Mouse (Mus musculus) lung, embryonic 14.5 days (tissue): Measurements from ENCODE around the gene Fut8. TPM values are rescaled to one million over a fixed set of nuclear protein-coding genes. Genes with fewer than 3 reads are reported as not detected.

Experiments
- ATAC-seq: fragments of 200-750 bp; cut with Nextera tagmentation; 2 replicates; pipeline ENCODE4 v1.8.0; 2017; ENCODE audit warnings: mild to moderate bottlenecking, moderate TSS enrichment, moderate library complexity; ENCODE audit not compliant: insufficient read depth
- DNase-seq: peaks from one replicate; pipeline ENCODE4 v3.0.0-alpha.2; 2015
- H3K27ac ChIP-seq: fragments of 300-500 bp; sonication (generic); 2 replicates; pipeline ENCODE4 v1.5.1; 2014; ENCODE audit warnings: low read depth, mild to moderate bottlenecking, moderate library complexity
- H3K27me3 ChIP-seq: fragments of 300-500 bp; sonication (generic); 2 replicates; pipeline ENCODE4 v1.6.1; 2014; ENCODE audit warnings: low read length, control low read depth; ENCODE audit not compliant: insufficient read depth
- H3K36me3 ChIP-seq: fragments of 300-500 bp; sonication (generic); 2 replicates; pipeline ENCODE4 v1.6.1; 2014; ENCODE audit warnings: control low read depth; ENCODE audit not compliant: insufficient read depth
- H3K4me1 ChIP-seq: fragments of 300-500 bp; sonication (generic); 2 replicates; pipeline ENCODE4 v1.6.1; 2014; ENCODE audit warnings: antibody characterized with exemption, control low read depth; ENCODE audit not compliant: insufficient read depth
- H3K4me2 ChIP-seq: fragments of 300-500 bp; sonication (generic); 2 replicates; pipeline ENCODE4 v1.6.1; 2014; ENCODE audit warnings: mild to moderate bottlenecking
- H3K4me3 ChIP-seq: fragments of 300-500 bp; sonication (generic); 2 replicates; pipeline ENCODE4 v1.5.1; 2014; ENCODE audit warnings: low read depth, low read length
- H3K9ac ChIP-seq: fragments of 300-500 bp; sonication (generic); 2 replicates; pipeline ENCODE4 v1.6.1; 2014
- H3K9me3 ChIP-seq: fragments of 300-500 bp; sonication (generic); 2 replicates; pipeline ENCODE4 v1.6.1; 2016; ENCODE audit warnings: low read depth, low read length, control low read depth
- CTCF ChIP-seq: IDR thresholded peaks from 2 replicates; pipeline ENCODE4 v1.5.1; 2016; ENCODE audit warnings: antibody characterized with exemption, low read depth
- WGBS: fragments of 180-500 bp; shearing (Covaris S2); extraction: QIAGEN DNeasy Blood & Tissue Kit; methylation state at CpG from one replicate; pipeline ENCODE4 v1.1.7; 2014; 5-methylcytosine and 5-hydroxymethylcytosine counted together
- polyA plus RNA-seq: library from polyadenylated mRNA; unstranded; fragments of >200 nt; fragmentation: Nextera tagmentation; extraction: Ambion mirVana; gene quantifications from 2 replicates; pipeline ENCODE4 v1.2.1, GENCODE M21; 2014

The Fut8 gene
- polyA plus RNA-seq, 1 experiment from 2014 or later: 29.4 TPM

DNA sequence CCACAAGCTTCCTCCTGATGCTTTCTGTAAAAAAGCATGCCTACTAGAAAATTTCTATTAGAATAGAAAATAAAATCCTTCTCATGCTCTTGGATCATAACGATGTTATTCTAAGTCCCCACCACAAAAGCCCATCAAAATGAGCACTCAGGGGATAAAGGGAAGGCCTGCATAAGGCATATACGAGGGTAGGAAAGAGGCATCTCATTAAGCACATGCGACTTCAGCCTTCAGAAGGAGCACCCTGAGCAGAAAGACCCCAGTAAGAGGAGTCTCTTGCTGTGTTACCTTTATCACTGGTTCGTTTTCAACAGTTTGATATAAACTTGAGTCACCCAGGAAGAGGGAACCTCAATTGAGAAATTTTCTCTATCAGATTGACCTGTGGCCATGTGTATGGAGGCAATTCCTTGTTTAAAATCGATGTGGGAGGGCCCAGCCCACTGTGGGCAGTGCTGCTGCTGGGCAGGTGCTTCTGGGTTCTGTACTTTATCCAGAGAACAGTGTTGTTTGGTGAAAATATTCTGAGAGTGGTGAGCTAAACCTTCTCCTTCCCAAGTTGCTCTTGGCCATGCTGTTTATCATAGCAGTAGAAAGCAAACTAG is 29.2 kb upstream of the Fut8 start:
- 73% methylated on average over 5 of the region's 5 CpGs for WGBS

DNA sequence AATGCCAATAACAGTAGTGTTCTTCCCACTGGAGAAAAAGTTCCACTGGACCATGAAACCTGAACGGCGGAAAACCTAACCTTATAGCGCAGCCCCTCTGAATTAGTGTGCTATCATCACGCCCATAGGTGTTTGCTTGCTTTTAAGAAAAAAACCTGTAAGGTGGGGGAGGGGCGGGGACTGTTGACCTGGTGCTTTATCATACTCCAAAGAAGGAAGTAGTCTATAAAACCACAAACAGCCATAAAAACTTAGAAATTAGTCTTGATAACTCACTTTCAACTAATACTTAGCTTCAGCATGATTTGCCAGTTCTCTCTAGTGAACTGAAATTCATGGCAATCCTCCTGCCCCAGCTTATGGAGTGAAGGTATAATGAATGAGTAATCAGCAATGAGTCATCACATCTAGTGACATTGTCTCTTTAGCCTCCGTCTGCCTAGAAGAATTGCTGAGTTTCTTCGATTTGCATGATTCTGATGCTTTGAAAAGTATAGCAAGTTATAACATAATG is 26.2 kb upstream of the Fut8 start:
- Histone ChIP-seq H3K36me3 (no peaks in the 10 kb centered on the region), H3K9ac (no peak overlapping the region), H3K9me3 (no peaks in the 10 kb centered on the region), H3K27me3 (no peaks in the 10 kb centered on the region), H3K4me1 (no peaks in the 10 kb centered on the region), H3K4me3 (no peak overlapping the region), H3K27ac (no peak overlapping the region), H3K4me2 (no peak overlapping the region)
- DNase-seq (no peak), ATAC-seq (no peak)
- TF ChIP-seq CTCF: no peak
- WGBS: 81% methylated on average over 7 of the region's 7 CpGs

More for the DNA sequence above, 29.2 kb upstream of the Fut8 start:
- Histone ChIP-seq H3K4me1 (no peaks in the 10 kb centered on the region), H3K9ac (no peak overlapping the region), H3K36me3 (no peaks in the 10 kb centered on the region), H3K27ac (no peak overlapping the region), H3K27me3 (no peaks in the 10 kb centered on the region), H3K4me3 (no peak overlapping the region), H3K9me3 (no peaks in the 10 kb centered on the region), H3K4me2 (no peak overlapping the region)
- DNase-seq (no peak), ATAC-seq (no peak)
- TF ChIP-seq CTCF: no peak

DNA sequence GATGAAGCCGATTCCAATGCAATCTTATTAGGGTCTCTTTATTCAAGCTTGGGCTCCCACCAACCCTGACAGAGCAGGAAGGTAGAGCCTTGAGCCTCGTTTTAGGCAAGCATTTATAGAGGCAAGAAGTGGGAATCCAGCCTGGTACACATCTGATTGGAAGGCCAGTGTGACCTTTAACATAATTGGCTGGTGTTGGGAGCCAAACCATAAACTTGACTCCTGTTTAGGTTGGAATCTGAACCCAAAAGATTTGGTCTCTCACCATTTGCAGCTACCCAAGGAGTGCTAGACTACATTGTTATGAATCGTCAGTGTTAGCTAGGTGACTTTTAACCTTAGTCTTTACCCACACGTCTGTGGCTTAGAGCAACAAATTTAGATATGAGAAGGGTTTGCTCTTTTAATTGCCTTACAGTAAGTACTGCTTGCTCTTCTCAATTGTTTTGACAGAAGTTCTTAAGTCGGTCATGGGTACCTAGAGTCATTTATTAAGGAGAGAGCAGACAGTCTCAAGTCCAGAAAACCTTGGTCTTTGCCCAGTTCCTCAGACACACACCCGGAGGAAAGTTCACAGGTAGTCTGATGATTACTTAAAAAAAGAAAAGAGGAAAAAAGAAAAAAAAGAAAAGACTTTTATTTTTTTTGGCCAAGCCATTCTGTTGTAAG is 23.9 kb upstream of the Fut8 start:
- no peak for ATAC-seq
- 55% methylated on average over 6 of the region's 6 CpGs for WGBS

DNA sequence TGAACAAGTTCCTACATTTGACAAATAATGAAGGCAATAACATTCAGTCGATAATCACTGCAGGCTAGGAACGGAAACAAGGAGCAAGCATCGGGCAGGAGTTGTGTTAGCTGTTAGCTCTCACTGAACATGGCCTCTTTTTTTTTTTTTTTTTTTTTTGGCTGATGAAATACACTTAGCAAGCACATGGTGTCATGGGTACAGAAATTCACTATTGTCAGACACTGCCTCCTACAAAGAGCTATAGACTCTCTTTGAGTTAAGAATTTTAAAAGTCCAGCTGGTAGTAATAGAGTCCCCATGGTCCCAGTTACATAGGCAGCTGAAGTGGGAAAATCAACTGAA is 23.4 kb upstream of the Fut8 start:
- no peak for TF ChIP-seq CTCF
- 86% methylated on average over 3 of the region's 3 CpGs for WGBS

More for the DNA sequence above, 23.9 kb upstream of the Fut8 start:
- no peaks in the 10 kb centered on the region for H3K4me1 ChIP-seq
- no peak overlapping the region for H3K27ac ChIP-seq
- no peaks in the 10 kb centered on the region for H3K9me3 ChIP-seq
- no peak for DNase-seq
- no peak for TF ChIP-seq CTCF
- no peaks in the 10 kb centered on the region for H3K36me3 ChIP-seq
- no peak overlapping the region for H3K4me3 ChIP-seq
- no peak overlapping the region for H3K9ac ChIP-seq
- H3K4me2 ChIP-seq: no peak overlapping the region
- H3K27me3 ChIP-seq: no peaks in the 10 kb centered on the region

DNA sequence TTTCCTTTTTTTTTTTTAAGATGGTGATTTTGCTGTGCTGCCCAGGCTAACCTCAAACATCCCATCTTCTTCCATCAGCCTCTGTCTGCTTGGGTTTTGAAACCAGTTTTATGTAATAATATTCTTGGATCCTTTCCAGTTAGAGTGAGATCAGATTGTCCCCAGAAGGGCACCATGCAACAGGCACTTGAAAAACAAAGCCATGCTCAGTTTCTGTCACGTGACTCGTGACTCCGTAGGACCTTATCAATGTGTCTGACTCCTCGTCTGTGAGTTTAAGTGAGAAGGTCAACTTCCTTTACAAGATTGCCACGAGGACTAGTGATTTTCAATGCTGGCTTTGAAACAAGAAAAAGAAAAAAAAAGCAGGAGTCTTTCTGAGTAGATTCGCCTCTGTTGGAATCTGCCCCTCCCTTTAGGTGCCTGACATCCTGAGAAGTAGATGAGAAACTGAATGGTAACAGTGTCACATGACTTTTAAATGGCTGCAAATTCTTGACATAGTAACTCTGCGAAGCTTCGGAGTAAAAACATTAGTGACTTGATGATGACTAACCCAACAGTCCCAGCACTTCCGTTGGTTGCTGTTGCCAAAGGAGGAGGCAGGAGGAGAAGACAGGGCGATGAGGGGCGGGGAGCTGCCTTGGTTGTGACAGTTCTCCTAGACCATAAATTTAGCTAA is 21.3 kb upstream of the Fut8 start:
- peak overlapping the region; percentile 13; the same call in 1 of the 2 replicates for H3K4me2 ChIP-seq
- 44% methylated on average over 11 of the region's 11 CpGs for WGBS
- no peak; the same call in 1 of the 2 replicates for ATAC-seq

More for the DNA sequence above, 23.4 kb upstream of the Fut8 start:
- Histone ChIP-seq H3K36me3 (no peaks in the 10 kb centered on the region), H3K27ac (no peak overlapping the region), H3K27me3 (no peaks in the 10 kb centered on the region), H3K4me3 (no peak overlapping the region), H3K4me2 (no peak overlapping the region), H3K4me1 (no peaks in the 10 kb centered on the region), H3K9ac (no peak overlapping the region), H3K9me3 (no peaks in the 10 kb centered on the region)
- ATAC-seq: no peak
- no peak for DNase-seq

DNA sequence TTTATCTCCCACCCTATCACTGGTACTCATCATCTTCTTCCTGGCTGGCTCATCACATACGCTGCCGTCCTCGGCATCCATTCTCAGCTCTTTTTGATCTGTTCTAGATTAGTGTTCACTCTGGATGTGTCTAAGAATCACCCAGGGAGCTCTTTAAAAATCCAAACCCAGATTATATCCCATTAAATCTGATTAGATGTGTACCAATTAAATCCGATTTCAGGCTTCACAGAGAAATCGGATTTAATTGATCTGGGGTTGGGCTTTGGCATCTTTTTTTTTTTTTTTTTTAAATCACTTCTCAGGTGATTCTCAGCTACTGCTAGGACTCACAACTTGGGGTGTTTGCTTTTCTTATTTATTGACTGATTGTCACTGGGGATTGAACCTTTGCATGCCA is 17.3 kb upstream of the Fut8 start:
- H3K4me3 ChIP-seq: no peak overlapping the region
- no peaks in the 10 kb centered on the region for H3K36me3 ChIP-seq
- no peaks in the 10 kb centered on the region for H3K4me1 ChIP-seq
- DNase-seq (no peak), ATAC-seq (no peak)
- H3K27ac ChIP-seq: no peak overlapping the region
- H3K9me3 ChIP-seq: no peaks in the 10 kb centered on the region
- no peak overlapping the region for H3K9ac ChIP-seq
- WGBS: 61% methylated on average over 5 of the region's 5 CpGs
- no peaks in the 10 kb centered on the region for H3K27me3 ChIP-seq
- no peak overlapping the region for H3K4me2 ChIP-seq
- no peak for TF ChIP-seq CTCF

More for the DNA sequence above, 21.3 kb upstream of the Fut8 start:
- peak; percentile 50 for DNase-seq
- no peaks in the 10 kb centered on the region for H3K27me3 ChIP-seq
- H3K4me1 ChIP-seq: no peaks in the 10 kb centered on the region
- H3K9ac ChIP-seq: no peak overlapping the region
- no peak for TF ChIP-seq CTCF
- no peaks in the 10 kb centered on the region for H3K9me3 ChIP-seq
- H3K27ac ChIP-seq: no peak overlapping the region
- no peak overlapping the region for H3K4me3 ChIP-seq
- H3K36me3 ChIP-seq: no peaks in the 10 kb centered on the region

DNA sequence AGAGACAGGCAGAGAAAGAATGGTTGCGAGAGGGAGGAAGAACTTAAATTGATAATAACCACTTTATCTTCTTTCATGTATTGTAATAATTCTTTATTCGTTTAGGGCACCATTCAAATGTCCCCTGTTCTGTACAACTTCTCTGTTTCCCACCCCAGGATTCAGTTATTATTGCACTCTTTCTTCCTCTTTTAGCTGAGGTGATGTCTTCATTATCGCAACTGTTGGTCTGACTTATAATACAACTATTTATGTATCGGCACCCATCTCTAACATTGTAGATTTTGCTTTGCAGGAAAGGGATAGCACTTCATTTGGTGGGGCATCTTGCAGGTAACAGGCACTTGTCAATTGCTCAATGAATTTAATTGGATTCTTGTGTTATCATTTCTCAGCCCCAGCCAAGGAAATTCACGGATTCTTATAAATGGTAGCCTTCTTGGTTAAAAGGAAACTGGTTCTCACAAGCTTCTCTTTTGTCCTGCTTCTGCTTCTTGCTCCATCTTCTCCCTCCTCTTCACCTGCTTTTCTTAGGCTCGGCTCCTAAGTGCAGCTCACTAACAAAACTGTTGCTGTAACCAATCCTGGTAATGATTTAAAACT is 15.6 kb upstream of the Fut8 start:
- Histone ChIP-seq H3K9ac (no peak overlapping the region), H3K36me3 (no peaks in the 10 kb centered on the region), H3K4me2 (no peak overlapping the region), H3K9me3 (no peaks in the 10 kb centered on the region), H3K4me3 (no peak overlapping the region), H3K4me1 (no peaks in the 10 kb centered on the region), H3K27me3 (no peaks in the 10 kb centered on the region), H3K27ac (no peak overlapping the region)
- ATAC-seq (no peak), DNase-seq (no peak)
- no peak for TF ChIP-seq CTCF
- 79% methylated on average over 6 of the region's 6 CpGs for WGBS
